Mouse (Mus musculus): ENCODE measurements around the gene Timm22. TPM values are rescaled to one million over a fixed set of nuclear protein-coding genes. Genes with fewer than 3 reads are reported as not detected.

The Timm22 gene
- polyA plus RNA-seq, 1 experiment from 2014 or later: 117 TPM

DNA sequence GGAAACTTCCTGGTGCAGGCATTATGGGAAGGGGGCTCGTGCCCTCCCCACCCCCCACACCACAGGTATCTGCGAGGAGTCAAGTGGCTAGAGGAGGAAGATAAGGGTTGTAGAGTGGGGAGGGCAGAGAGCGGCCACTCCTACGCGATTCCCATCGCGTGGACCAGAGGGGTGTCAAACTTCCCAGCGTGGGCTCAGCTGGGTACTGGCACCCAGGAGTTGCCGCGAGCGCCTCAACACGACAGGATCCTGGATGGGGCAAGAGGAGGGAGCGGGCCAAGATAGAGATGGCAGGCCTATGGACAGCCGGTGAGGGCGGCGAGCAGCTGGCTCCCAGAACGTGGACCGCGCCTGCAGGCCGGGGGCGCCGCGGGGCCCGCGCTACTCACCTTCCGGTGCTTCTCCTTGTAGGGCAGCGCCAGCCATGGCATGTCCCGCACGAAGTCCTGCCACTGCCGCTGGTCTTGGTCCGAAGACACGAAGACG, 8.4 kb upstream of the Timm22 start:
- Histone ChIP-seq H3K27me3 (replicated peaks; ENCODE audit: control insufficient read depth, insufficient read depth, low read length) (no peaks in the 10 kb centered on the region), H3K9me3 (ENCODE audit: control insufficient read depth, low read length) (no peaks in the 10 kb centered on the region), H3K27ac (ENCODE audit: low read depth) (peak overlapping the region; percentile 91), H3K9ac (ENCODE audit: low read length) (peak overlapping the region; percentile 86), H3K4me1 (replicated peaks; ENCODE audit: control insufficient read depth, insufficient read depth, low read length) (peaks cover 13% of the 10 kb centered on the region), H3K4me3 (ENCODE audit: low read depth, low read length) (peak overlapping the region; percentile 53), H3K4me2 (ENCODE audit: low read length) (peak overlapping the region; percentile 82), H3K36me3 (ENCODE audit: control insufficient read depth, insufficient read depth, low read length) (no peaks in the 10 kb centered on the region)
- ATAC-seq (replicated peaks; ENCODE audit: low FRiP score, low TSS enrichment, low read depth) (peak; percentile 70), DNase-seq (ENCODE audit: low spot score) (peak; percentile 88)
- WGBS: under 1% methylated on average over 33 of the region's 33 CpGs

GRCm38 (mm10) chr11:76398798-76399586, 7.8 kb upstream of the Timm22 start, which contains the start of gene Nxn:
Gene Nxn (minus strand): TSS chr11:76399140.
- peak; percentile 91 for ATAC-seq (replicated peaks; ENCODE audit: low FRiP score, low TSS enrichment, low read depth)

DNA sequence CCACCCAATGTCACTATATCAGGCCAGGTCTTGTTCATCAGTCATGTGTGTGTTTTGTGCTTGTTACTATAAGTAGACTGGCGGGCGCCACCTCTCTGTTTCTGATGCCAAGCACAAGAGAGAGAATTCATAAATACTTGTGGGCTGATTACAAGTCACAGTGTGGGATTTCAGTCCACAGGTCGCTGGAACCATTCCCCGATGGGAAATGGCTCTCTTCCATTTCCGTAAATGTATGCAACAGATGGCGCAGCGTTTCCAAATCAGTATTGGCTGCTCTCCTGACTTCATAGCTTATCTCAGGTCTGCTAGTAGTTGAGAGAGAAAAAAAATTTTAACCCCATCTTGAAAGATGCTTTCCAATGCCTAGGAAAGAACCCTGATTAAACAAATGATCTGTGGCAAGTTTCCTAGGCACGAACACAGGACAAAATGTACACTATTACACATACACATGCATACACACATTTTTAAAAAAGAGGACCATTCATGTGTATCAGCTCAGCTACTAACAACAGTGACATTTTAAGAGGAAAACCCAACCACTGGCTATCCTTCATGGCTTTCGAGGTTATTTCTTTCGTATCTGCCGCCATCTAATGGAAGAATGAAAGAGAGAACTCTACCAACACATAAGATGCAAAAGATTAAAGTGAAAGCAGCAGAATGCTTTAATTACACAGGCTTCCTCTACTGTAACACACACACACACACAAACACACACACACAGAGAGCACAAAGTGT, 7.0 kb upstream of the Timm22 start:
- ATAC-seq (replicated peaks; ENCODE audit: low FRiP score, low TSS enrichment, low read depth) (0 out of 2 replicates have a peak, but pooled peaks have one; percentile 6), DNase-seq (ENCODE audit: low spot score) (peak; percentile 57)
- Histone ChIP-seq H3K4me3 (ENCODE audit: low read depth, low read length) (peak overlapping the region; percentile 53), H3K9ac (ENCODE audit: low read length) (peak overlapping the region; percentile 86; the same call in 1 of the 2 replicates), H3K27me3 (replicated peaks; ENCODE audit: control insufficient read depth, insufficient read depth, low read length) (no peaks in the 10 kb centered on the region), H3K9me3 (ENCODE audit: control insufficient read depth, low read length) (no peaks in the 10 kb centered on the region), H3K27ac (ENCODE audit: low read depth) (peak overlapping the region; percentile 91; the same call in 1 of the 2 replicates), H3K36me3 (ENCODE audit: control insufficient read depth, insufficient read depth, low read length) (no peaks in the 10 kb centered on the region), H3K4me1 (replicated peaks; ENCODE audit: control insufficient read depth, insufficient read depth, low read length) (peaks cover 13% of the 10 kb centered on the region), H3K4me2 (ENCODE audit: low read length) (peak overlapping the region; percentile 82)
- WGBS: 8% methylated on average over 11 of the region's 11 CpGs

More at GRCm38 (mm10) chr11:76398798-76399586, 7.8 kb upstream of the Timm22 start, which contains the start of gene Nxn:
- no peaks in the 10 kb centered on the region for H3K36me3 ChIP-seq (ENCODE audit: control insufficient read depth, insufficient read depth, low read length)
- H3K4me3 ChIP-seq (ENCODE audit: low read depth, low read length): peak within 1 kb of the TSS; percentile 53
- H3K4me2 ChIP-seq (ENCODE audit: low read length): peak within 1 kb of the TSS; percentile 82
- H3K27ac ChIP-seq (ENCODE audit: low read depth): peak within 1 kb of the TSS; percentile 91
- DNase-seq (ENCODE audit: low spot score): peak; percentile 94
- no peaks in the 10 kb centered on the region for H3K9me3 ChIP-seq (ENCODE audit: control insufficient read depth, low read length)
- H3K4me1 ChIP-seq (replicated peaks; ENCODE audit: control insufficient read depth, insufficient read depth, low read length): peaks cover 13% of the 10 kb centered on the region
- WGBS: 2% methylated on average over 65 of the region's 70 CpGs
- peak within 1 kb of the TSS; percentile 86 for H3K9ac ChIP-seq (ENCODE audit: low read length)
- H3K27me3 ChIP-seq (replicated peaks; ENCODE audit: control insufficient read depth, insufficient read depth, low read length): no peaks in the 10 kb centered on the region

GRCm38 (mm10) chr11:76401398-76401797, 5.4 kb upstream of the Timm22 start:
- peaks cover 13% of the 10 kb centered on the region for H3K4me1 ChIP-seq (replicated peaks; ENCODE audit: control insufficient read depth, insufficient read depth, low read length)
- no peak overlapping the region for H3K4me3 ChIP-seq (ENCODE audit: low read depth, low read length)
- DNase-seq (ENCODE audit: low spot score) (no peak), ATAC-seq (replicated peaks; ENCODE audit: low FRiP score, low TSS enrichment, low read depth) (no peak)
- H3K27ac ChIP-seq (ENCODE audit: low read depth): no peak overlapping the region
- 71% methylated on average over 10 of the region's 10 CpGs for WGBS
- no peaks in the 10 kb centered on the region for H3K27me3 ChIP-seq (replicated peaks; ENCODE audit: control insufficient read depth, insufficient read depth, low read length)
- H3K9me3 ChIP-seq (ENCODE audit: control insufficient read depth, low read length): no peaks in the 10 kb centered on the region
- H3K36me3 ChIP-seq (ENCODE audit: control insufficient read depth, insufficient read depth, low read length): no peaks in the 10 kb centered on the region
- H3K4me2 ChIP-seq (ENCODE audit: low read length): no peak overlapping the region
- H3K9ac ChIP-seq (ENCODE audit: low read length): no peak overlapping the region

DNA sequence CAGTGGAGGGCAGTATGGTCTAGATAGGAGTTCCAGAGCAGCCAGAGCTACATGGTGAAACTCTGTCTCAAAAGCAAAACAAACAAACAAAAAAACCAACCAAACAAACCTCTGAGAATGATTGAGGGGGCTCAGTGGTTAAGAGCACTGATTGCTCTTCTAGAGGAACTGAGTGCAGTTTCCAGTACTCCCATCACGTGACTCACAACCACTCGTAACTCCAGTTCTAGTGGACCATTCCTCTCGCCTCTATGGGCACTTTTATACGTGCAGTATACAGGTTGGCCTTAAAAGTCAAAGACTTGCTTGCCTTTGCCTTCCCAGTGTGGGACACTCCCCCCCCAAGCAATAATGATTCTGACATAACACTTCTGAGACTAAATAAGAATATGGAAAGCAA, 1.6 kb upstream of the Timm22 start:
- ATAC-seq (replicated peaks; ENCODE audit: low FRiP score, low TSS enrichment, low read depth) (no peak), DNase-seq (ENCODE audit: low spot score) (no peak)
- Histone ChIP-seq H3K9me3 (ENCODE audit: control insufficient read depth, low read length) (no peaks in the 10 kb centered on the region), H3K27ac (ENCODE audit: low read depth) (no peak overlapping the region), H3K4me1 (replicated peaks; ENCODE audit: control insufficient read depth, insufficient read depth, low read length) (0 out of 2 replicates have a peak, but pooled peaks cover 5% of the 10 kb centered on the region), H3K36me3 (ENCODE audit: control insufficient read depth, insufficient read depth, low read length) (0 out of 2 replicates have a peak, but pooled peaks cover 14% of the 10 kb centered on the region), H3K4me2 (ENCODE audit: low read length) (no peak overlapping the region), H3K9ac (ENCODE audit: low read length) (no peak overlapping the region), H3K27me3 (replicated peaks; ENCODE audit: control insufficient read depth, insufficient read depth, low read length) (no peaks in the 10 kb centered on the region), H3K4me3 (ENCODE audit: low read depth, low read length) (no peak overlapping the region)
- WGBS: 78% methylated on average over 4 of the region's 4 CpGs

- H3K36me3 ChIP-seq (ENCODE audit: control insufficient read depth, insufficient read depth, low read length): 0 out of 2 replicates have a peak, but pooled peaks cover 16% of the 10 kb centered on the region
- H3K27ac ChIP-seq (ENCODE audit: low read depth): no peak overlapping the region
- DNase-seq (ENCODE audit: low spot score) (no peak), ATAC-seq (replicated peaks; ENCODE audit: low FRiP score, low TSS enrichment, low read depth) (no peak)
- H3K9ac ChIP-seq (ENCODE audit: low read length): no peak overlapping the region
- H3K27me3 ChIP-seq (replicated peaks; ENCODE audit: control insufficient read depth, insufficient read depth, low read length): no peaks in the 10 kb centered on the region
- no peaks in the 10 kb centered on the region for H3K9me3 ChIP-seq (ENCODE audit: control insufficient read depth, low read length)
- 0 out of 2 replicates have a peak, but pooled peaks cover 5% of the 10 kb centered on the region for H3K4me1 ChIP-seq (replicated peaks; ENCODE audit: control insufficient read depth, insufficient read depth, low read length)
- no peak overlapping the region for H3K4me3 ChIP-seq (ENCODE audit: low read depth, low read length)
- WGBS: 79% methylated on average over 5 of the region's 5 CpGs
- H3K4me2 ChIP-seq (ENCODE audit: low read length): no peak overlapping the region
Observed at GRCm38 (mm10) chr11:76405626-76406264, 1.0 kb upstream of the Timm22 start.

GRCm38 (mm10) chr11:76410826-76411225, 4.1 kb downstream of the Timm22 start:
- no peak overlapping the region for H3K9ac ChIP-seq (ENCODE audit: low read length)
- H3K36me3 ChIP-seq (ENCODE audit: control insufficient read depth, insufficient read depth, low read length): peaks cover 58% of the 10 kb centered on the region
- no peak overlapping the region for H3K4me2 ChIP-seq (ENCODE audit: low read length)
- WGBS: 76% methylated on average over 12 of the region's 12 CpGs
- peaks cover 8% of the 10 kb centered on the region; the same call in 1 of the 2 replicates for H3K4me1 ChIP-seq (replicated peaks; ENCODE audit: control insufficient read depth, insufficient read depth, low read length)
- H3K27ac ChIP-seq (ENCODE audit: low read depth): no peak overlapping the region
- no peaks in the 10 kb centered on the region for H3K27me3 ChIP-seq (replicated peaks; ENCODE audit: control insufficient read depth, insufficient read depth, low read length)
- DNase-seq (ENCODE audit: low spot score) (peak; percentile 80), ATAC-seq (replicated peaks; ENCODE audit: low FRiP score, low TSS enrichment, low read depth) (no peak)
- no peak overlapping the region for H3K4me3 ChIP-seq (ENCODE audit: low read depth, low read length)
- H3K9me3 ChIP-seq (ENCODE audit: control insufficient read depth, low read length): no peaks in the 10 kb centered on the region

DNA sequence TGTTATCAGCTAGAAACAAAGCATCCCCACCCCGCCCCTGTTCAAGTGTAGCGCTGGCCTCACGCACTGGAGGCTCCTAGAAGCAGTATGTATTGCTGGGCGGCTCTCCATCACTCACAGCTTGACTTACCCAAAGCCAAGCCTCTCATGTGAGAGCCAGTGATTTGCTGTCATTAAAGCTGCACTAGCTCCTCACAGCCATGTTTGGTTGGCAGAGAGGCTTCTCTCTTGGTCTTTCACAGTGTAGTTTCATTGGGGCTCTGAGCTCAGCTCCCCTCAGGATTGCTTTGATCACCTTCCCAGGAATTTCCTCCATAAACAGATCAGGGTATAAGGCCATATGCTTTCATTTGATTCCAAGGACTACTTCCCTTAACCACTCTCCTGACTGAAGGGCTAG, 6.5 kb downstream of the Timm22 start:
- Histone ChIP-seq H3K4me1 (replicated peaks; ENCODE audit: control insufficient read depth, insufficient read depth, low read length) (peaks cover 16% of the 10 kb centered on the region), H3K4me3 (ENCODE audit: low read depth, low read length) (no peak overlapping the region), H3K9ac (ENCODE audit: low read length) (no peak overlapping the region), H3K36me3 (ENCODE audit: control insufficient read depth, insufficient read depth, low read length) (peaks cover 82% of the 10 kb centered on the region), H3K4me2 (ENCODE audit: low read length) (no peak overlapping the region), H3K27ac (ENCODE audit: low read depth) (no peak overlapping the region), H3K27me3 (replicated peaks; ENCODE audit: control insufficient read depth, insufficient read depth, low read length) (no peaks in the 10 kb centered on the region), H3K9me3 (ENCODE audit: control insufficient read depth, low read length) (no peaks in the 10 kb centered on the region)
- WGBS: 65% methylated on average over 4 of the region's 4 CpGs
- ATAC-seq (replicated peaks; ENCODE audit: low FRiP score, low TSS enrichment, low read depth) (no peak), DNase-seq (ENCODE audit: low spot score) (no peak)

All from intestine, embryonic 14.5 days (tissue).